Mouse (Mus musculus) erythroblast, embryonic 14.5 days (primary cell): ENCODE measurements around the gene Gm17334. TPM values are rescaled to one million over a fixed set of nuclear protein-coding genes. Genes with fewer than 3 reads are reported as not detected.

Experiments used
- H3K27me3 ChIP-seq: 2 replicates; pipeline ENCODE4 v1.6.1; 2012; ENCODE audit warnings: inconsistent platforms; ENCODE audit not compliant: control insufficient read depth
- H3K36me3 ChIP-seq: 2 replicates; pipeline ENCODE4 v1.6.1; 2012; ENCODE audit warnings: mild to moderate bottlenecking, inconsistent platforms; ENCODE audit not compliant: control insufficient read depth
- H3K4me1 ChIP-seq: 2 replicates; pipeline ENCODE4 v1.6.1; 2012; ENCODE audit warnings: inconsistent platforms; ENCODE audit not compliant: control insufficient read depth
- H3K4me3 ChIP-seq: replicated peaks from 2 replicates; pipeline ENCODE3; 2012; ENCODE audit warnings: moderate library complexity, mild to moderate bottlenecking, inconsistent platforms
- H3K9me3 ChIP-seq: 2 replicates; pipeline ENCODE4 v1.6.1; 2012; ENCODE audit warnings: low read length, inconsistent platforms, mixed read lengths; ENCODE audit not compliant: control insufficient read depth
- GATA1 ChIP-seq: IDR thresholded peaks from 2 replicates; pipeline ENCODE4 v1.6.1; 2012; ENCODE audit warnings: low read length, inconsistent platforms, mixed read lengths
- TAL1 ChIP-seq: IDR thresholded peaks from 3 replicates; pipeline ENCODE4 v1.6.1; 2012; ENCODE audit warnings: low read length, inconsistent platforms, mixed read lengths
- polyA plus RNA-seq: library from polyadenylated mRNA; stranded (reverse); fragments of >175 nt; gene quantifications from 2 replicates; pipeline ENCODE4 v1.2.3, GENCODE M21; 2012

The Gm17334 gene
- polyA plus RNA-seq, 1 experiment: not detected

DNA sequence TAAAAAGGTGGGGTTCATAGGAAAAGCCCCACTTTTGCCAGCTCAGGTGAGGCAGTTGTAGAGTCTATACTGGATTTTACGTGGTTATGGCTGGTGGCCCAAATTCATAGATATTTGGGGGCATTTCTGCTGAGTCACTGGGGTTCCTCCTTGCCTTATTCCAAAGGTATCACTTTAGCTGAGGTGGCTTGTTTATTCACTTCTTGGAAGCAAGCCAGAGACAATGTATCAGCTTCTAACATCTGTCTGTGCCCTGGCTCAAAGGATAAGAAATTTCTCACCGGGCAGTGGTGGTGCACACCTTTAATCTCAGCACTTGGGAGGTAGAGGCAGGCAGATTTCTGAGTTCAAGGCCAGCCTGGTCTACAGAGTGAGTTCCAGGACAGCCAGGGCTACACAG lies 6.8 kb upstream of the Gm17334 start:
- no peaks in the 10 kb centered on the region for H3K9me3 ChIP-seq
- H3K36me3 ChIP-seq: peaks cover 7% of the 10 kb centered on the region; the same call in 1 of the 2 replicates
- H3K4me1 ChIP-seq: peaks cover 3% of the 10 kb centered on the region; the same call in 1 of the 2 replicates
- no peaks in the 10 kb centered on the region for H3K27me3 ChIP-seq
- TF ChIP-seq TAL1 (no peak), GATA1 (no peak)
- H3K4me3 ChIP-seq: no peak overlapping the region

DNA sequence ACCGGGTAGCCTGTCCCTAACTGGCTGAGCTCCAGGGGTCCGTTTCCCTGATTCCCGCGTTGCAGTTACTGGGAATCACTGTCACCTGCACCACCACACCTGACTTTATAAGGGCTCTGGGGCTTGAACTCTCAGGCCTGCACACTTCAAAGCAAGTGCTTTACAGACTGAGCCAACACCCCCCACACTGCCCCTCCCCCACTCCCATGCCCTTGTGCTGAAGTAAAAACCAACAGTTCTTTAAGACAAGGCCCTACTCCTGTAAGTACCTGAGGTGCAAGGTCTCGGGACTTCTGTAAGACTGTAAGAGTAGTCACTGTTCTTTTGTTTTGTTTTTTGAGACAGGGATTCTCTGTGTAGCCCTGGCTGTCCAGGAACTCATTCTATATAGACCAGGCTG lies 5.5 kb upstream of the Gm17334 start:
- no peak for TF ChIP-seq TAL1
- no peak for TF ChIP-seq GATA1
- Histone ChIP-seq H3K9me3 (no peaks in the 10 kb centered on the region), H3K4me1 (peaks cover 3% of the 10 kb centered on the region; the same call in 1 of the 2 replicates), H3K36me3 (peaks cover 17% of the 10 kb centered on the region; the same call in 1 of the 2 replicates), H3K27me3 (no peaks in the 10 kb centered on the region), H3K4me3 (no peak overlapping the region)

DNA sequence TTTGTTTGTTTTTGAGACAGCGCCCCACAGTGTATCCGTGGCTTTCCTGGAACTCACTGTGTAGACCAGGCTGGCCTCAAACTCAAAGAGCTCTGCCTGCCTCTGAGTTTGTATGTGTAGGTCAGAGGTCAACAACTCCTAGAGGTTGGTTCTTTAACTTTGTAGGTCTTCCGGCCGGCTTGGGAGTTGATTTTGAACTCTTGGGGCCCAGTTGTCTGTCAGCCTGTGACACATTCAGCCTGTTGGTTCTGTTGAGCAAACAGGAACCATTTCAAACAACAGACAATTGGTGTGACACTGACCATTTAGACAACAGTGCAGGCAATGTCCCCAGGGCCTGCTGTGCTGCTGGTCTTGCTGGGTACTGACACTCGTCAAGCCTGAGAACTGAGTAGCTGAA lies 4.7 kb upstream of the Gm17334 start:
- H3K4me1 ChIP-seq: peaks cover 3% of the 10 kb centered on the region; the same call in 1 of the 2 replicates
- H3K27me3 ChIP-seq: no peaks in the 10 kb centered on the region
- TF ChIP-seq TAL1 (no peak), GATA1 (no peak)
- no peaks in the 10 kb centered on the region for H3K9me3 ChIP-seq
- peaks cover 17% of the 10 kb centered on the region; the same call in 1 of the 2 replicates for H3K36me3 ChIP-seq
- H3K4me3 ChIP-seq: no peak overlapping the region

DNA sequence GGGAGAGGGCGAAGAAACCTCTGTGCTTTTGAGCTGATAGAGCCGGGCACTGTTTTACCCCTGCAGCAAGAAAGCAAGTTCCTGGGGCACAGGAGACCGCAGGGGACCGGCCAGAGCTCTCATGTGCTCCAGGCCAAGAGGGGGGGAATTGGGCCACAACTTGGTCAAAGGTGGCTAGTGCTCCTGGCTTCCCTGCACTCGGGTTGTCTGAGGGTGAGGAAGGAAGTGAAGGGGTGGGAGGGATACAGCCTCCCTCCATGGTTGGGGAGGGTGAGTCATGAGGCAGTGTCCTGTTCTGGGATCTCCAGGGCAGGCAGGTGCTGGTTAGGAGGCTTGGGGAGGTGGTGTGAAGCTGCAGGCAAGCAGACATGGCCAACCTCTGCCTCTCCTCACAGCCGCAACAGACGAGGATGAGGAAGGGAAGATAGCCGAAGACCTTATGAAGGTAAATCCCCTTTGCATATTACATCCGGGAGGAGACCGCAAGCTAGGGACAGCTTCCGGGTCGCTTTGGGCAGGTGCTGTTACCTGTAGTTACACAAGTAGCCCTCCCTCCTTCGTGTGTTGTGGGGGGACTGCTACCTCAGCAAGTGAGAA lies 1.8 kb upstream of the Gm17334 start:
- TF ChIP-seq TAL1 (no peak), GATA1 (no peak)
- H3K36me3 ChIP-seq: peaks cover 17% of the 10 kb centered on the region; the same call in 1 of the 2 replicates
- H3K27me3 ChIP-seq: peaks cover 24% of the 10 kb centered on the region
- peaks cover 11% of the 10 kb centered on the region for H3K4me1 ChIP-seq
- H3K4me3 ChIP-seq: no peak overlapping the region
- no peaks in the 10 kb centered on the region for H3K9me3 ChIP-seq

DNA sequence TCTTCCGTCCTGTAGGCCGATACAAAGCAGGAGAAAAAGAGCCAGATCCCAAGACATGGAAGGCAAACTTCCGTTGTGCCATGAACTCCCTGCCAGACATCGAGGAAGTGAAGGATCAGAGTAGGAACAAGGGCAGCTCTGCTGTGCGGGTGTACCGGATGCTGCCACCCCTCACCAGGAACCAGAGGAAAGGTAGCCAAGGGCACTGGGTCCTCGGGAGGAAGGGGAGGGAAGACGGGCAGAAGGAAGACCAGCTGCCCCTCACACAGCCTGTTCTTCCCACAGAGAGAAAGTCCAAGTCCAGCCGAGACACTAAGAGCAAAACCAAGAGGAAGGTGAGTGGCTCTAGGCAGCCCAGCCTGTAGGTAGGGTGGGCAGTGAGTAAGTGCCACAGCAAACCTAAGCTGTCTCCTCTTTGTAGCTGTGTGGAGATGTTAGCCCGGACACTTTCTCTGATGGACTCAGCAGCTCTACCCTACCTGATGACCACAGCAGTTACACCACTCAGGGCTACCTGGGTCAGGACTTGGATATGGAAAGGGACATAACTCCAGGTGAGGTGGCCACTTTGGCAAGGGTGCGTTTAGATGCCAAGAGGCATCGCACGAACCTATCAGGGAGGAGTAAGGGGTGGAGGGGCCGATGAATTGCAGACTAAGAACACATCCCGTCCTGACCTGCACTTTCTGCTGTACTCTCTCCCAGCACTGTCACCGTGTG lies 814 bp upstream of the Gm17334 start:
- Histone ChIP-seq H3K9me3 (no peaks in the 10 kb centered on the region), H3K4me3 (no peak overlapping the region), H3K4me1 (peaks cover 13% of the 10 kb centered on the region), H3K36me3 (peaks cover 17% of the 10 kb centered on the region; the same call in 1 of the 2 replicates), H3K27me3 (peaks cover 34% of the 10 kb centered on the region)
- TF ChIP-seq GATA1 (no peak), TAL1 (no peak)

DNA sequence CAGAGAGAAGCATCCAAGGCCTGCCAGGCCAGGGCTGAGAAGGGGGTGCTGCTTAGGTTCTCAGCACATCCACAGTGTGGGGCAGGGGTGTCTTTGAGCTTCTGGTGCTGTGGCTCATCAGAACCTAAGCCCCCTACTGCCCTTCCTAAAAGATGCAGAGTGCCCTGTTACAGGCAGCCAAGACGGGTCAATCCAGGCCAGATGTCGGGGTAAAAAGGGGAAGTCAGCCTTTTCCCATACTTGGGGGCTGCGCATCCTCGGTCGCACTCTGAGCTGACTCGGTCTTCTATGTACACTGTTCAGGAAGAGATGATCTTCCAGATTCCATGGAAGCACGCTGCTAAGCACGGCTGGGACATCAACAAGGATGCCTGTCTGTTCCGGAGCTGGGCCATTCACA lies 451 bp downstream of the Gm17334 start:
- Histone ChIP-seq H3K36me3 (peaks cover 17% of the 10 kb centered on the region; the same call in 1 of the 2 replicates), H3K9me3 (no peaks in the 10 kb centered on the region), H3K27me3 (peaks cover 40% of the 10 kb centered on the region), H3K4me3 (no peak overlapping the region), H3K4me1 (peaks cover 13% of the 10 kb centered on the region)
- TF ChIP-seq GATA1 (no peak), TAL1 (no peak)

DNA sequence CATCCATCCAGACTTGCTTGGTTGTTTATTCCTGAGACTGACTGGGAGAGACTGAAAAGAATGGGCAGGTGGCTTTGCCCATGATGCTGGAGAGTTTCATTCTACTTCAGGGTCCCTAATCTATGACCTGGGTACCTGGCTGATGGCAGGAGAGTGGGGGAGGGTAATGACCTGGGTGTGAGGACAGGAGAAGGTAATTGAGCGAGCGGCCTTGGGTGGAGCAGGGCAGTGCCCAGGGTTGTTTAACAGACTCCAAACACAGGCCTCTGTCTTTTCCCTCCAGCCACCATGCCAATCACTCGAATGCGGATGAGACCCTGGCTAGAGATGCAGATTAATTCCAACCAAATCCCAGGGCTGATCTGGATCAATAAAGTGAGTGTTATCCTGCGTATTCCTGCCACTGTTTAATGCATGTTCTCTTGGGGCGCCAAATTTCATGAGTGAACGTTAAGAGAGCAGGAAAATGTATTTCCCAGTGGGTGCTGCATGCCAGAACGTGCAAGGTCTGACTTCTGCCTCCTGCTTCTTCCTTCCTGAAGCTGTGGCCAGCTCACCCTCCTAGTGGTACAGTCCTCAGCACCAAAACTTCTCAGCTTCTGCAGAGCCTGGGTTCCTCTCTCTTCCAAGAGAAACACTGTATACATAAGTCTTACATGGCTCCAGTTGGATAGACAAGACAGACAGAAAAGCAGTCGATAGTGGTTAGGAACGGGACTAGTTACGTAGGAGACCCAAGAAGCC lies 1.8 kb downstream of the Gm17334 start:
- Histone ChIP-seq H3K36me3 (peaks cover 15% of the 10 kb centered on the region; the same call in 1 of the 2 replicates), H3K4me3 (no peak overlapping the region), H3K27me3 (peaks cover 44% of the 10 kb centered on the region), H3K9me3 (no peaks in the 10 kb centered on the region), H3K4me1 (peaks cover 13% of the 10 kb centered on the region)
- TF ChIP-seq TAL1 (no peak), GATA1 (no peak)

DNA sequence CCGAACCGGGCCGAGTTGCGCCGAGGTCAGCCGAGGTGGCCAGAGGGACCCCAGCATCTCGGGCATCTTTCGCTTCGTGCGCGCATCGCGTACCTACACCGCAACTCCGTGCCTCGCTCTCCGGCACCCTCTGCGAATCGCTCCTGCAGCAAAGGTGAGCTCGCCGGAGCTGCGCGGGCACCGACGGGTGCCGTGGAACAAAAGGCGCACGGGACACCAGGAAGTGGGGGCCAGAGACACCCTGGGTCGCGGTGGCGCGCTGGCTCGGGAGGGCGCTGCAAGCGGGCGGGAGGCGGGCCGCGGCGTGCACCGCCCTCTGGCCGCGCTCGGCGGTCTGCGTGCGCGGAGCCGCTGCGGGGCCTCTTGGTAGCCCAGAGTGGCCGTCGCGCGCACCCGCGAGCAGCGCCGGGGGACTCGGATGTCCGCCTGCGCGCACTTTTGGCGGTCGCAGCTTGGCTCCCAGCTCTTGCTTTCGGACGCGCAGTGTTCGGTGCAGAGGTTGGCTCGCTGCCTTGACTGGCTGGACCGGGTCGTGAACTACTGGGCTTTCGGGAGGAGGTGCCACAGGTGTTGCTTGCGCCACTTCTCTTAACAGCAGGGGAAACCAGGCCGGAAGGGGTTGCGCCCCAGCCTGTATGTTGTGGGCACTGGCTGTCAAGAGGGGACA lies 2.7 kb downstream of the Gm17334 start:
- Histone ChIP-seq H3K27me3 (peaks cover 51% of the 10 kb centered on the region), H3K9me3 (no peaks in the 10 kb centered on the region), H3K36me3 (peaks cover 10% of the 10 kb centered on the region; the same call in 1 of the 2 replicates), H3K4me1 (peaks cover 13% of the 10 kb centered on the region), H3K4me3 (peak overlapping the region; percentile 61)
- no peak for TF ChIP-seq TAL1
- TF ChIP-seq GATA1: no peak

DNA sequence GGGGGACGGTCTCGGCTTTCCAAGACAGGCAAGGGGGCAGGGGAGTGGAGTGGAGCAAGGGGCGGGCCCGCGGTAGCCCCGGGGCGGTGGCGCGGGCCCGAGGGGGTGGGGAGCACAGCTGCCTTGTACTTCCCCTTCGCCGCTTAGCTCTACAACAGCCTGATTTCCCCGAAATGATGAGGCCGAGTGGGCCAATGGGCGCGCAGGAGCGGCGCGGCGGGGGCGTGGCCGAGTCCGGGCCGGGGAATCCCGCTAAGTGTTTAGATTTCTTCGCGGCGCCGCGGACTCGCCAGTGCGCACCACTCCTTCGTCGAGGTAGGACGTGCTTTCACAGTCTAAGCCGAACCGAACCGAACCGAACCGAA lies 3.2 kb downstream of the Gm17334 start, which contains the start of gene Irf1:
TSS of gene Irf1 (plus strand) at position 255 of the 365 bp plus-strand sequence.
- H3K36me3 ChIP-seq: peaks cover 9% of the 10 kb centered on the region; the same call in 1 of the 2 replicates
- H3K4me3 ChIP-seq: peak within 1 kb of the TSS; percentile 61
- H3K9me3 ChIP-seq: no peaks in the 10 kb centered on the region
- H3K4me1 ChIP-seq: peaks cover 13% of the 10 kb centered on the region
- no peak for TF ChIP-seq GATA1
- TF ChIP-seq TAL1: no peak
- H3K27me3 ChIP-seq: peaks cover 53% of the 10 kb centered on the region
